Mouse (Mus musculus): Measurements from ENCODE around the gene Npdc1.

The Npdc1 gene

DNA sequence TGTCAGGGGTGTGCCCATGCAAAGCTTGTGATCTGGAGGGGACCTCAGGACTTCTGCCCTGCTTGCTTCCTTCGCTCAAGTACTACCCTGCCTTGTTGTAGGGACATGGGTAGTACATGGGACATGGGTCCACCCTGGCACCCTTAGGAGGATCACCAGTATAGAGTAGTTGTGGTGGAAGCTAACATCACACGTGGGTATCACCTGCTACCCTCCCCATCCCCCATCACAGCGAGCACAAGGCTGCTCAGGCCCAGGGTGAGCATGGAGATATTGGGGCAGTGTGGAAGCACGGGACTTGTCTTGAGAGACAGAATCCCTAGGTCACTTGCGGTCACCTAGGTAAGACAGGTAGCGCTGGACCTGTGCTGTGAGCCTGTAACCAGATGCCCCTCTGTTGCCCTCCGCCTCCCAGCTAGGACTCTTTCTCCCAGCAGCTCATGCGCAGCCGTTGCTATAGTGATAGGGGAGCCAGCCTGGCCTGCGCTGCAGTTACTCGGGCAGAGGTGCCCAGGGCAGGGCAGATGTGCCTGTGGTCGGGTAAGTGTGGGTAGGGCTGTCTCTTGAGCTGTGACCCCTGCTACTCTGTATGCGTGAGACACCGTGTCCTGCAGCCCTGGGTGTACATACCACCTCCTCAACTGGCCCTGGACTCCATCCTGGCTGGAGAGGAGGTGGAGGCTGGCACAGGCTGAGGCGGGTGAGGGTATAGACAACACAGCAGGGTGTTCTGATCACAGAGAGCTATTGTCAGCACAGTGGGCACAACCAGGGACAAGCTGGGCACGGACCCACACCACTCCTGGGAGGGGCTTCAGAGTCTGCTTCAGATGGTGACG is 31.5 kb downstream of the Npdc1 start:
- no peak for DNase-seq (ENCODE audit: low spot score in 2 of 2)

DNA sequence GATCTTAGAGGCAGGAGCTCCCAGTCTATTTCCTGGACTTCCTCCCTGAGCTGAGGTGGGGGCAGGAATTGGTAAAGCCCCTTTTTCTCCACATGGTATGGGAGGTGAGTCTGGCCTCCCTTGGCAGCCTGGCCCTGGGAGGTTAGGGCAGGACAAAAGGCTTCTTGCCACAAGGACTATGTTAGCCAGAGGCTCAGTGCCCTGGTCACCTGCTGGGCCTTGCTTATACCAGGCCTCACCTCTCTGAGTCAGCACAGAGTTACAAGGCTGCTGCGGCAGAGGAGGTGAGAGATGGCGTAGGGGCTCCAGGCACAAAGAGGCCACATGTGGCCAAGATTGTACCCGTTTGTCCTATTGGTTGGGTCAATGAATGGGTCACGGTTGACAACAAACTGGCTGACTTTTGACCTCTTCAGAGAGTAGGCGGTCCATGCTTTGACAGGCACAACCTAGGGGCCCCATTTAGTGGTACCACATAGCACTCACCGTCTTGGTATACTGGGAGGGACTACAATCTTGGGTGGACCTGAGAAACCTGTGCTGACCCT is 32.2 kb downstream of the Npdc1 start:
- no peak for DNase-seq (ENCODE audit: low spot score in 2 of 2)

DNA sequence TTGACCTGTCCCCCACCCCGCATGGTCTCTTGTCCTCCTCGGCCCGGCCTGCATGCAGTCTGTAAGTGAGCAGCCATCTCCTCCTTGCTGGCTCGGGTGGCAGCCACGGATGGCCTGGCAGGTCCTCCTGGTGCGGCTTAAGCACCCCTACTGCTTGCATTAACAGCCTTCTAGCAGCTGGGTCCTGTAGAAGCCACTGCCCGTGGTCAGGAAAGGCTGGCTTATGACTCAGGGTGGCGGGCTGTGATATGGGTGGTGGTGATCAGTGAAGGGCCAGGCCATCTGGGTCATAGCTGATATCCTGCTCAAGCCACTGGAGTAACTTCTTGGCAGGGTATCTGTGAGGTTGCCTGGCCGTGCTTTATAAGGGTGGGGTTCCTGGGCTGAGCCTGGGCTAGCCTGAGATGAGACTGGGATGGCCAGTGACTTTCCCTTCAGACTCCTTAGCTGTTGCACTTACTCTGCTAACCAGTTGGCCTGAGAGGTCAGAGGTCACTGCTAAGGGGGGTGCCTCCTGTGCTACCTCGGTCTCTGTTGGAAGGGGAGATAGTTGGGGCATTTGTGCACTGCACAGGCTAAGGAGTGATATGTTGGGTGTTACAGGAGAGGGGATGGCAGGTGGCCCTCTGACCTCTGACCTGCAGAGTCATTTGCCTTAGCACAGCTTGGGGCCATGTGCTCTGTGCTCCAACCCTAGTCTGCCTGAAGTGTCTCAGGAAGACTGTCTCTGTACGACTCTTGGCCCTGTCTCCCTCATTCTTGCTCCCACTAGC is 33.4 kb downstream of the Npdc1 start:
- no peak for DNase-seq (ENCODE audit: low spot score in 2 of 2)

DNA sequence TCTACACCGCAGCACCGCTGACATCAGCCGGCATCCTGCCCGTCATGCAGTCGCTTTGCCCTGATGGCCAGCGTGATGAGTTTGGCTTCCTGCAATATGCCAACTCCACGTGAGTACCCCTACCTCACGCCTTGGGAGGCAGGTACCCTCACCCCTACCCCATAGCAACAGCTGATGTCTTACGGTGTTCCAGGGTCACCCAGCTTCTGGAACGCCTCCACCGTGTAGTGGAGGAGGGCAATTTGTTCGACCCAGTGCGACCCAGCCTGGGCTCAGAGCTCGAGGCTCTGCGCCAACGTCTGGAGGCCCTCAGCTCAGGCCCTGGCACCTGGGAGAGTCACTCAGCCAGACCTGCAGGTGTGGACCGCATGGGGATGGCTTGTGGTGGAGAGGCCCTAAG is 34.0 kb downstream of the Npdc1 start:
- DNase-seq (ENCODE audit: low spot score in 2 of 2) = no peak

DNA sequence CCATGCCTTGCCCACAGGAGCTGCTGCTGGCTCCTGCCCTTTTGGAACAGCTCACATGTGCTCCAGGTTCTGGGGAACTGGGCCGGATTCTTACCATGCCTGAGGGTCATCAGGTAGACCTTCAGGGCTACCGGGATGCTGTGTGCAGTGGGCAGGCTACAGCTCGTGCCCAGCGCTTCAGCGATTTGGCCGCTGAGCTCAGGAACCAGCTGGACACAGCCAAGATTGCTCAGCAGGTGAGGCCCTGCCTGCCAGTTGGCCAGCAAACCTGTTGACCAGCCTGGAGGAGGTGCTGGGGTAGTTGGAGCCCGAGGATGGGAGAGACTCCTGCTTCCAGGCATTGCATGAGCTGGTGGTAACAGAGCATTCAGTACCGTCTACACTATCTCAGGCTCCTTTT is 35.1 kb downstream of the Npdc1 start:
- DNase-seq (ENCODE audit: low spot score in 2 of 2) = no peak

DNA sequence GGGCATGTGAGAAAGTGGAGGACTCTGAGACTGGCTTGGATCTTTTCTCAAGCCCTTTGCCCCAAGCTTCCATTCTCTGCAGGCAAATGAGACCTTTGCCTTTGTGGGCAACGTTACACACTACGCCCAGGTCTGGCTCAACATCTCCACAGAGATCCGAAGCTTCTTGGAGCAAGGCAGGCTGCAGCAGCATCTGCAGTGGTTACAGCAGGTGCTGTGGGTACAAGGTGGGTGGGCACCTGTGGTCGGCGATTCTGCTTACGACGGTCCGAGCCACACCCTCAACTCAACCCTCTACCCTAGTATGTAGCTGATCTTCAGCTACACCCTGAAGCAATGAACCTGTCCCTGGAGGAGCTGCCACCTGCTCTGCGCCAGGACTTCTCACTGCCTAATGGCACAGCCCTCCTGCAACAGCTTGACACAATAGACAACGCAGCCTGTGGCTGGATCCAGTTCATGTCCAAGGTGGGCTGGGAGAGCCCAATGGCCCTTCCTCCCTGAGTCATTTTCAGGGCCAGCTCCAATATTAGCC is 37.2 kb downstream of the Npdc1 start:
- no peak for DNase-seq (ENCODE audit: low spot score in 2 of 2)

DNA sequence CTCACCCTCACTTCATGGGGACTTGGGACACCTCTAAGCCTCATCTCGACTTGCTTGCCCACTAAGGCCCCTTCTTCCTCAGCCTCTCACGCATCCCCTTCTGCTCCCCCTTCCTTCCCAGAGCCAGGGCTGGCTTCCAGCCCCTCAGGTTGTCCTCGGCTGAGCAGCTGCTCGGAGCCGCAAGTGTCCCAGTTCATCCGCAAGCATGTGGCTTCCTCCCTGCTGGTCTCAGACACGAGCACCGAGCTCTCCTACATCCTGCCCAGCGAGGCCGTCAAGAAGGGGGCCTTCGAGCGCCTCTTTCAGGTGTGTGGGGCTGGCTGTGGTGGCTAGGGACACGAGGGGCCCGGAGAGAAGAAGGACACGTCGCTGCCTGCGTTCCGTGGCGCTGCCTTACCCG is 41.9 kb downstream of the Npdc1 start:
- no peak for DNase-seq (ENCODE audit: low spot score in 2 of 2)

DNA sequence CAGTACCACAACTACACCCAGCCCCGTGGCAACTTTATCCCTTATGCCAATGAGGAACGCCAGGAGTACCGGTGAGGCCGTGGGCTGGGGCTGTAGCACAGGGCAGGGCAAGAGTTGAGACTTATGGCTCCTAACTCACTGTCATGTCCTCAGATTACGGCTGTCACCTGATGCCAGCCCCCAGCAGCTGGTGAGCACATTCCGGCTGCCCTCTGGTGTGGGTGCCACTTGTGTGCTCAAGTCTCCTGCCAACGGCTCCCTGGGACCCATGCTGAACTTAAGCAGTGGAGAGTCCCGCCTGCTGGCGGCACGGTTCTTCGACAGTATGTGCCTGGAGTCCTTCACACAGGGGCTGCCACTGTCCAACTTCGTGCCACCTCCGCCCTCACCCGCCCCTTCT is 43.5 kb downstream of the Npdc1 start:
- DNase-seq (ENCODE audit: low spot score in 2 of 2) = no peak

DNA sequence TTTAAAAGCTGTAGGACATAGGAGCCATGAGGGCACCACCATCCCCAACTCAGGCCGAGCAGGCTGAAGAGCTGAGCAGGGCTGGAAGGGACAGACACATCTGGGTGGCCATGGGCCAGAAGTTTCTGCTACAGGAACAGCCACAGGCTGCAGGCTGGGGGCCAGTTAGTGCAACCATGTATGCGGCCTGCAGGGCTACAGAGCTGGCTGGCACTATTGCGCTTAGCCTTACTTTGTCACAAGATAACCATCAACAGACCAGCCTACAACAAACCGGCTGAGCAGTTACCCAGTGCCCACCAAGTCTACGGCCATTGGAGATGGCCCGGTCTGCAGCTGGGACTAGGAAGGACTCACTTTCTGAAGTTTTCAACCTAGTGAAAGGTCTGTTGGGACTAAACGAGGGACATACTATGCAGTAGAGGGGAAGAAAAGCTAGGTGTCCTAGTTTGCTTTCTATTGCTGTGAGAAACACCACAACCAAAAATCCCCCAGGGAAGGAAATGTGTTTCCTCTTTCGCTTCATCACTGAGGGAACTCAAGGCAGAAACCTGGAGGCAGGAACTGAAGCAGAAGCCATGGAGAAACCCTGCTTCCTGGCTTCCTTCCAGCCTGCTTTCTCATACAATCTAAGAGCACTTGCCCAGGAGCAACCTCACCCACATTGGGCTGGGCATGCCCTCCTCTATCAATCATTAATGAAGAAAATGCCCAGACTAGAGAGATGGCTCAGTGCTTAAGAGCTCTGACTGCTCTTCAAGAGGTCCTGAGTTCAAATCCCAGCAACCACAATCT is 51.9 kb downstream of the Npdc1 start:
- no peak for DNase-seq (ENCODE audit: low spot score in 2 of 2)

DNA sequence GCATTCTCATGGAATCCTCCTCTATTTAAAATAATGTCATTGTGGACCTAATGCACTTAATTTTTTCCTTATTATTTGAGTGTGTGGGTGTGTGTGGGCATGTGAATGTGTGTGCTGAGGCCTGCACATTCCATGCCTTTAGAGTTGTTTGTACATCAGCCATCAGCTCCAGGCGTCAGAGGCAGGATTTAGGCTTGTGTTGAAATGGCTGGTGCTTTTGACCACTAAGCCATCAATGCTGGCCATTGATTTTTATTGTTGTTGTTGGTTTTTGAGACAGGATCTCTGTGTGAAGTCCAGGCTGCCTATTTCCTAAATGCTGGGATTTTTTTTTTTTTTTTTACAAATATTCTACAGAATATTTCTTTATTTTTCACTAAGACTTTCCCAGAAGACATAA is 53.8 kb downstream of the Npdc1 start:
- no peak for DNase-seq (ENCODE audit: low spot score in 2 of 2)

DNA sequence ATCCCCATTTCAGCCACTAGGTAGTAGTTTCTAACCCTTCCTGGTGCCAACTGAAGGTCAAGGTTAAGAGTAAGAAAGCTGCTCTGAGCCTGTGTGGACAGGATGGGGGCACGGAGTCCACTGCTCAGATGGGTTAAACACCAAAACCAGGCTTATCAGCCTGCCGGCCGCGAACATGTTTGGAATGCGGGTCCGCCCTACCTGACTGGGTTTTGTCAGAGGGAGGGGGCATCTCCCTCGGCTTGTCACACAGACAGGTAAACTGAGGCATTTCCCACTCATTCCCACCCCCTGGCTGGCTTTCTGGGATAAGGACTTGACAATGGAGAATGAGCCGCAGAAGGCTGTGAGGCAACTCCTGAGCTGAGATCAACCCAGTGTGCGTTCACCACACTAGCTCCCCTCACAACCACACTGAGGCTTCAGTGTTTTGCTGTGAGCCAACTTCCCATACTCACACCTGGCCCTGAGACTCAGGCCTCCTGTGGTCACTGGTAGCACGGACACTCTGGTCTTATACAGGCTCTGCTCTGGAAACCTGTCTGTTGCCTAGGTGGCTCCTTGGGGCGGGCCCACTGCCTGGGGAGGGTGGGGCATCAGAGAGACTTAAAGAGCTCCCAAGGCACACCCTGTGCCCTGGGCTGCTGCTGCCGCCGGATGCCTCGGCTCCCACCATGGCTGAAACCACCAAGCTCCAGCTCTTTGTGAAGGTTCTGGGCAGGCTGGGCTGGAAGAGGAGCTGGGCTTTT is 57.2 kb downstream of the Npdc1 start, which contains the start of gene Clic3:
Gene Clic3, plus strand, starts transcription at position 634 of the 749 bp plus-strand sequence.
- DNase-seq (ENCODE audit: low spot score in 2 of 2) = no peak

DNA sequence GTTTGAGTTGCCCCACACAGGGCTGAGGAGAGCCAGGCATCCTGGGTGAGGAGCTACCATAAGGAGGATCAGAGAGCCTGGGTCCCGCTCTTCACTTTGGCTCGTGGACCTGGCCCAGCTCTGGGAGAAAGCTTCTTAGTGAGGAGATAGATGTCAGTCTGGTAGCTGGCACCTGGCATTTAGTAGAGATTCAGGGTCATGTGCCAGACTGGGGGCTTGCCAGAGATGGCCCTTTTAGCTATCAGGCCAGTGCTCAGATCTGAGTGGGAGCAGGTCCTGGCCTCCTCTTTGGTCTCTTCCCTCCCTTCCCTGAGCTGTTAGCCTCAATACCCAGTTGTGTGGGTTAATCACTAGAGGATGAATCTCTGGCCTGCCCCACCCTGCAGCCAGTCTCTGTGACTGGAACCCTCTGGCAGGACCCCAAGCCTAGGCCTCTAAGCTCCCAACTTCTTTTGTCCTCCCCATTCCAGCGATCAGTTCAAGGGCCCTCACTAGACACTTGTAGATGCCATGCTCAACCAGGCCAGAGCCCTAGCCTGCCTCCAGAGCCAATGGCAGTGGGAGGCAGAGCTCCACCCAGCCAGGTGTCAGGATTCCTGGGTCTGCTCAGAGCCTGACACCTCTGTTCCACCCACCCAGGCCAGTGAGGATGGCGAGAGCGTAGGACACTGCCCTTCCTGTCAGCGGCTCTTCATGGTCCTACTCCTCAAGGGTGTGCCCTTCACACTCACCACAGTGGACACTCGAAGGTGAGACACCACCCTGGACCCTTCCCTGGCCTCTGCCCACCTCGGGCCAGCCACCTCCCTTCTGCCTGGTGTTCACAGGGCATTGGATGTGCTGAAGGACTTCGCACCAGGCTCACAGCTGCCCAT is 58.1 kb downstream of the Npdc1 start:
- no peak for DNase-seq (ENCODE audit: low spot score in 2 of 2)

DNA sequence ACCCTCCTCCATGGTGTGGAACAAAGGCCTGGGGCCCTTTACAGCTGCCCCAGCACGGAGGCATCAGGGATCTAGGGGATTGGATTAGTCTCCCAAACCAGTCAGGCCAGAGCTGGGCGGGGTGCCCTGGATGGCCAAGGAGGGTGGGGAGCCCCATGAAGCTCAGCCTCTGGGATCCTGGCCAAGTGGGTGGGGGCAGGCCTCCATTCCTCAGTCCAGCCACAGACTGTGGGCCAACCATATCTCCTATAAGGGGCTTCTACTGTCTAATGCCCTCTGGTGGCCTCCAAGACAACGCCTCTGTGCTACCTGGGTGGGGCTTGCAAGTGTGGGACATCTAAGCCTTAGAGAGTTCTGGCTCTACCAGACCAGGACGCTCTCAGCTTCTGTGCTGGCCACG is 59.8 kb downstream of the Npdc1 start:
- no peak for DNase-seq (ENCODE audit: low spot score in 2 of 2)

Measured in spleen, postnatal 14 days (tissue).